Mouse (Mus musculus): ENCODE results near the gene Mpl. TPM values are rescaled to one million over a fixed set of nuclear protein-coding genes. Genes with fewer than 3 reads are reported as not detected.

Gene Mpl
- total RNA-seq (2014; rRNA removed): not detected in 2 replicates
- polyA plus RNA-seq (2012; rRNA removed): not detected in 2 replicates

GRCm38 (mm10) chr4:118457345-118457975 is at the start of gene Mpl:
Mpl (minus strand) TSS chr4:118457513.
- no peak within 1 kb of the TSS for H3K27ac ChIP-seq (replicated peaks; ENCODE audit: insufficient read depth, low read depth, low read length)
- no peak within 1 kb of the TSS for H3K9ac ChIP-seq (ENCODE audit: low read depth, low read length)
- TF ChIP-seq CTCF (IDR thresholded peaks at IDR 0.05; ENCODE audit: low read depth, low read length) (no peak), POLR2A (IDR thresholded peaks at IDR 0.05; ENCODE audit: extremely low read depth, insufficient read depth, low read length) (no peak)
- H3K4me1 ChIP-seq (ENCODE audit: control insufficient read depth, insufficient read depth, low read length): no peaks in the 10 kb centered on the region
- no peak for DNase-seq (ENCODE audit: extremely low read depth, low read depth, low spot score)
- 85% methylated on average over 9 of the region's 9 CpGs for WGBS
- no peaks in the 10 kb centered on the region for H3K36me3 ChIP-seq (ENCODE audit: control insufficient read depth, insufficient read depth, low read length)
- no peaks in the 10 kb centered on the region for H3K79me2 ChIP-seq (ENCODE audit: control insufficient read depth, insufficient read depth, low read length)
- no peaks in the 10 kb centered on the region for H3K27me3 ChIP-seq (ENCODE audit: control insufficient read depth, insufficient read depth, low read length)
- H3K4me3 ChIP-seq (ENCODE audit: insufficient read depth, low read depth, low read length): no peak within 1 kb of the TSS

- H3K36me3 ChIP-seq (ENCODE audit: control insufficient read depth, insufficient read depth, low read length): no peaks in the 10 kb centered on the region
- TF ChIP-seq POLR2A (IDR thresholded peaks at IDR 0.05; ENCODE audit: extremely low read depth, insufficient read depth, low read length) (no peak), CTCF (IDR thresholded peaks at IDR 0.05; ENCODE audit: low read depth, low read length) (no peak)
- H3K4me3 ChIP-seq (ENCODE audit: insufficient read depth, low read depth, low read length): no peak overlapping the region
- peaks cover 2% of the 10 kb centered on the region; the same call in 1 of the 2 replicates for H3K4me1 ChIP-seq (ENCODE audit: control insufficient read depth, insufficient read depth, low read length)
- DNase-seq (ENCODE audit: extremely low read depth, low read depth, low spot score): peak; percentile 54
- H3K9ac ChIP-seq (ENCODE audit: low read depth, low read length): no peak overlapping the region
- 44% methylated on average over 3 of the region's 3 CpGs for WGBS
- no peaks in the 10 kb centered on the region for H3K79me2 ChIP-seq (ENCODE audit: control insufficient read depth, insufficient read depth, low read length)
- no peaks in the 10 kb centered on the region for H3K27me3 ChIP-seq (ENCODE audit: control insufficient read depth, insufficient read depth, low read length)
- no peak overlapping the region for H3K27ac ChIP-seq (replicated peaks; ENCODE audit: insufficient read depth, low read depth, low read length)
Measured at GRCm38 (mm10) chr4:118505551-118505950, 48.2 kb upstream of the Mpl start.

DNA sequence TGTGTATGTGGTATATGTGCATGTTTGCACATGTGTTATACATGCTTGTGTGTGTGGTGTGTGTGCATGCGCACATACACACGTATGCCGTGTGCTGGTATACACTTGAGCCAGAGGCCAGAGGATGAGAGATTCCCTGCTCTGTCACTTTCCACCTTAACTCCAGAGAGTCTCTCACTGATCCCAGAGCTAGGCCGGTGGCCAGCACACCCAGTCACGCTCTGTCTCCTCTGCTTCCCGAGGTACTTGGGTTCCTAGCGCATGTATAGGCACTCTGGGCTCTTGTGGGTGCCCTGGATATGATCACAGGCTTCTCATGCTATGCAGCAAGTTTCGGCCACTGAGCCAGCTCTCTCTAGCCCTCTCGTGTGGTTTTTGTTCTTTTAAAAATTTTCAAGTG is 43.5 kb upstream of the Mpl start:
- Histone ChIP-seq H3K9ac (ENCODE audit: low read depth, low read length) (no peak overlapping the region), H3K4me3 (ENCODE audit: insufficient read depth, low read depth, low read length) (no peak overlapping the region), H3K27ac (replicated peaks; ENCODE audit: insufficient read depth, low read depth, low read length) (peak overlapping the region; percentile 41; the same call in 1 of the 2 replicates), H3K4me1 (ENCODE audit: control insufficient read depth, insufficient read depth, low read length) (peaks cover 7% of the 10 kb centered on the region), H3K79me2 (ENCODE audit: control insufficient read depth, insufficient read depth, low read length) (no peaks in the 10 kb centered on the region), H3K36me3 (ENCODE audit: control insufficient read depth, insufficient read depth, low read length) (no peaks in the 10 kb centered on the region), H3K27me3 (ENCODE audit: control insufficient read depth, insufficient read depth, low read length) (no peaks in the 10 kb centered on the region)
- TF ChIP-seq POLR2A (IDR thresholded peaks at IDR 0.05; ENCODE audit: extremely low read depth, insufficient read depth, low read length) (no peak), CTCF (IDR thresholded peaks at IDR 0.05; ENCODE audit: low read depth, low read length) (no peak)
- 47% methylated on average over 9 of the region's 9 CpGs for WGBS
- peak; percentile 52 for DNase-seq (ENCODE audit: extremely low read depth, low read depth, low spot score)

GRCm38 (mm10) chr4:118500171-118500724 is 42.9 kb upstream of the Mpl start:
- no peak overlapping the region for H3K9ac ChIP-seq (ENCODE audit: low read depth, low read length)
- peak; percentile 87 for DNase-seq (ENCODE audit: extremely low read depth, low read depth, low spot score)
- H3K27ac ChIP-seq (replicated peaks; ENCODE audit: insufficient read depth, low read depth, low read length): peak overlapping the region; percentile 91
- 14% methylated on average over 6 of the region's 6 CpGs for WGBS
- no peaks in the 10 kb centered on the region for H3K79me2 ChIP-seq (ENCODE audit: control insufficient read depth, insufficient read depth, low read length)
- TF ChIP-seq POLR2A (IDR thresholded peaks at IDR 0.05; ENCODE audit: extremely low read depth, insufficient read depth, low read length) (no peak), CTCF (IDR thresholded peaks at IDR 0.05; ENCODE audit: low read depth, low read length) (no peak)
- H3K27me3 ChIP-seq (ENCODE audit: control insufficient read depth, insufficient read depth, low read length): no peaks in the 10 kb centered on the region
- no peaks in the 10 kb centered on the region for H3K36me3 ChIP-seq (ENCODE audit: control insufficient read depth, insufficient read depth, low read length)
- H3K4me3 ChIP-seq (ENCODE audit: insufficient read depth, low read depth, low read length): no peak overlapping the region
- peaks cover 7% of the 10 kb centered on the region for H3K4me1 ChIP-seq (ENCODE audit: control insufficient read depth, insufficient read depth, low read length)

- H3K27me3 ChIP-seq (ENCODE audit: control insufficient read depth, insufficient read depth, low read length): no peaks in the 10 kb centered on the region
- H3K4me3 ChIP-seq (ENCODE audit: insufficient read depth, low read depth, low read length): no peak overlapping the region
- TF ChIP-seq CTCF (IDR thresholded peaks at IDR 0.05; ENCODE audit: low read depth, low read length): no peak
- H3K4me1 ChIP-seq (ENCODE audit: control insufficient read depth, insufficient read depth, low read length): peaks cover 3% of the 10 kb centered on the region
- H3K27ac ChIP-seq (replicated peaks; ENCODE audit: insufficient read depth, low read depth, low read length): peak overlapping the region; percentile 50
- no peaks in the 10 kb centered on the region for H3K79me2 ChIP-seq (ENCODE audit: control insufficient read depth, insufficient read depth, low read length)
- H3K9ac ChIP-seq (ENCODE audit: low read depth, low read length): peak overlapping the region; percentile 3
- WGBS: 24% methylated on average over 10 of the region's 10 CpGs
- no peaks in the 10 kb centered on the region for H3K36me3 ChIP-seq (ENCODE audit: control insufficient read depth, insufficient read depth, low read length)
- peak; percentile 91 for DNase-seq (ENCODE audit: extremely low read depth, low read depth, low spot score)
Measured at GRCm38 (mm10) chr4:118490461-118490860, 33.1 kb upstream of the Mpl start.

DNA sequence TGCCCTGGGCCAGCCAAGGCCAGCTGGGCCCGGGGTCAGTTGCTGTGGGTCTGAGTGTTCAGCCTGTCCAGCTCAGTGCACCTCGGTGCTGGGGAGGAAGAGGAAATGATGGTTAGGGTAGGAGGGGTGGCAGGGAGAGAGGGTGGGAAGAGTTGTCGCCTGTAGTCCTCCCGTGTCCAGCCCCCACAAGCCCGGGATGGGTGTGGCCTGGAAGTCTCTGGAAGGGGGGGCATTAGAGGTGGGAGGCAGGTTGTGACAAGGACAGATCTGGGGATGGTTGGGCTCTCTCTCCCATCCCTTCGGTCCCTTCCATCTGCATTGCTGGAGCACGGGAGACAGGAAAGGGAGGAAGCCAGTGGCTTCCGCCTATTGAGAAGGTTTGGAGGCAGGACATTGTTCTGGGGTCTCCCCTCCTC is 32.4 kb upstream of the Mpl start, which contains the start of gene Tie1:
Gene Tie1, minus strand, starts transcription at position 345 of the 416 bp plus-strand sequence.
- Histone ChIP-seq H3K27ac (replicated peaks; ENCODE audit: insufficient read depth, low read depth, low read length) (peak within 1 kb of the TSS; percentile 50), H3K4me3 (ENCODE audit: insufficient read depth, low read depth, low read length) (peak within 1 kb of the TSS; percentile 32), H3K27me3 (ENCODE audit: control insufficient read depth, insufficient read depth, low read length) (no peaks in the 10 kb centered on the region), H3K4me1 (ENCODE audit: control insufficient read depth, insufficient read depth, low read length) (peaks cover 3% of the 10 kb centered on the region), H3K9ac (ENCODE audit: low read depth, low read length) (peak within 1 kb of the TSS; percentile 7), H3K79me2 (ENCODE audit: control insufficient read depth, insufficient read depth, low read length) (no peaks in the 10 kb centered on the region), H3K36me3 (ENCODE audit: control insufficient read depth, insufficient read depth, low read length) (no peaks in the 10 kb centered on the region)
- DNase-seq (ENCODE audit: extremely low read depth, low read depth, low spot score): no peak
- TF ChIP-seq CTCF (IDR thresholded peaks at IDR 0.05; ENCODE audit: low read depth, low read length) (no peak), POLR2A (IDR thresholded peaks at IDR 0.05; ENCODE audit: extremely low read depth, insufficient read depth, low read length) (0 out of 2 replicates have a peak, but pooled peaks have one; percentile 24)
- 73% methylated on average over 8 of the region's 8 CpGs for WGBS
